Mouse (Mus musculus) erythroblast, embryonic 14.5 days (primary cell): ENCODE results near the gene 6430571L13Rik. TPM values are rescaled to one million over a fixed set of nuclear protein-coding genes. Genes with fewer than 3 reads are reported as not detected.

Experiments used
- H3K27me3 ChIP-seq: 2 replicates; pipeline ENCODE4 v1.6.1; 2012; ENCODE audit warnings: inconsistent platforms; ENCODE audit not compliant: control insufficient read depth
- H3K36me3 ChIP-seq: 2 replicates; pipeline ENCODE4 v1.6.1; 2012; ENCODE audit warnings: mild to moderate bottlenecking, inconsistent platforms; ENCODE audit not compliant: control insufficient read depth
- H3K4me1 ChIP-seq: 2 replicates; pipeline ENCODE4 v1.6.1; 2012; ENCODE audit warnings: inconsistent platforms; ENCODE audit not compliant: control insufficient read depth
- H3K4me3 ChIP-seq: replicated peaks from 2 replicates; pipeline ENCODE3; 2012; ENCODE audit warnings: moderate library complexity, mild to moderate bottlenecking, inconsistent platforms
- H3K9me3 ChIP-seq: 2 replicates; pipeline ENCODE4 v1.6.1; 2012; ENCODE audit warnings: low read length, inconsistent platforms, mixed read lengths; ENCODE audit not compliant: control insufficient read depth
- GATA1 ChIP-seq: IDR thresholded peaks from 2 replicates; pipeline ENCODE4 v1.6.1; 2012; ENCODE audit warnings: low read length, inconsistent platforms, mixed read lengths
- TAL1 ChIP-seq: IDR thresholded peaks from 3 replicates; pipeline ENCODE4 v1.6.1; 2012; ENCODE audit warnings: low read length, inconsistent platforms, mixed read lengths
- polyA plus RNA-seq: library from polyadenylated mRNA; stranded (reverse); fragments of >175 nt; gene quantifications from 2 replicates; pipeline ENCODE4 v1.2.3, GENCODE M21; 2012

Gene 6430571L13Rik
- polyA plus RNA-seq, 1 experiment, result not detected

DNA sequence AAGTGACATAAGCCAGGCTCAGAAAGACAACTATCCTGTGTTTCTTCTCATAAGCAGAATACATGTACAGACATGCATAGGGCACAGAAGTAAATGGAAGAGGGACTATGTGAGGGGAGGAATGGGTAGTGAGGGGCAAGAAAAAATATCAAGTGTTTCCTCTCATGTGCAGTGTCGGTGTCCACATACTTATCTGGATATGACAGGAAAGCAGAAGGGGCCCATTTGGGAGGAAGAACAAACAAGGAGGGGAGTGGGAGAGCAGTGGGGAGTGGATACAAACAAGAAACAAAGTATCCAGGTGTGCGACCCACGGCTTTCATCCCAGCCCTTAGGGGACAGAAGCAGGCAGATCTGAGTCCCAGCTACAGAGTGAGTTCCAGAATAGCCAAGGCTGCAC lies 26.5 kb upstream of the 6430571L13Rik start:
- TF ChIP-seq GATA1 (no peak), TAL1 (no peak)

DNA sequence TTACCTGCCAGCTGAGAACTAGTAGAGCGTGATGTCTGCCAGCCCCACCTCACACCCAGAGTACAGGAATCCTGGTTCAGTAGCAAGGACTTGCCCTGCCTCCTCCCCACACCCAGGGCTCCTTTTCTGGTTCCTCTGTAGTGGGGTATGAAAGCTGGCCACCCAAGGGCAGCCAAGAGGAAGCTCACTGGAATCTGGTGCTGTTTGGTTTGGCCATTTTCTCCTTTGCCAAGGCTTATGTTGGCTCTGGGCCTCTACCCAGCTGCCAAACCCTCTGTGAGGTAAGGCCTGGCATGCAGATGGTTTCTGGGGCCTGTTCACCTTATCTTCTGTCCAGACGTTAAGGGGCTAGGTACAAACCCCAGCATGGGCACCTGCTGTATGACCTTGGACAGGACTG lies 24.6 kb upstream of the 6430571L13Rik start:
- H3K36me3 ChIP-seq, result no peaks in the 10 kb centered on the region
- H3K9me3 ChIP-seq, result no peaks in the 10 kb centered on the region
- TF ChIP-seq GATA1 (no peak), TAL1 (no peak)
- no peaks in the 10 kb centered on the region for H3K27me3 ChIP-seq
- no peak overlapping the region for H3K4me3 ChIP-seq
- peaks cover 34% of the 10 kb centered on the region for H3K4me1 ChIP-seq

More for the DNA sequence above, 26.5 kb upstream of the 6430571L13Rik start:
- Histone ChIP-seq H3K9me3 (no peaks in the 10 kb centered on the region), H3K4me3 (no peak overlapping the region), H3K4me1 (peaks cover 43% of the 10 kb centered on the region), H3K36me3 (no peaks in the 10 kb centered on the region), H3K27me3 (no peaks in the 10 kb centered on the region)

DNA sequence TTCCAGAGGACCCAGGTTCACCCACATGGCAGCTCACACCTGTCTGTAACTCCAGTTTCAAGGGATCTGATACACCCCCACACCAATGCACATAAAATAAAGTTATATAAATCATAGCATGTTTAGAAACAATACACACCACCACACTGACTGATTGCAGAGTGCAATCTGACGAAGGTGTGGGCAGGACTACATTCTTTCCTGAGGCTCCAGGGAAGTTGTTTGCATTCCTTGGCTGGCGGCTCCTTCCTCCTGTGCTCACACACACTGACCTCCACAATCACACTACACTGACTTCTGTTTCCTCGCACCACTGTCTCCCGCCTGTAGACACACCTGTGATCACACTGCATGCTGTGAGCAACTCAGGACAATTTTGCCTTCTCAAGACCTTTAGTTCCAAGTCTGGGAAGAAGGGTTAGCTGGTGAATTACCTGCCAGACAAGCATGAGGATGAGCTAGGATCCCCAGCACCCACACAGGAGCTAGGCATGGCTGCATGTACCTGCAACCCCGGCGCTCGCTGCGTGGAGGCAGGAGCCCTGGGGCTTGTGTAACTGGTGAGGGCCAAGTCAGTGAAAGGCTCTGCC lies 17.8 kb upstream of the 6430571L13Rik start:
- no peaks in the 10 kb centered on the region for H3K9me3 ChIP-seq
- peaks cover 2% of the 10 kb centered on the region for H3K36me3 ChIP-seq
- no peaks in the 10 kb centered on the region for H3K27me3 ChIP-seq
- no peak overlapping the region for H3K4me3 ChIP-seq
- H3K4me1 ChIP-seq, result peaks cover 3% of the 10 kb centered on the region
- TF ChIP-seq TAL1, result no peak
- no peak for TF ChIP-seq GATA1

DNA sequence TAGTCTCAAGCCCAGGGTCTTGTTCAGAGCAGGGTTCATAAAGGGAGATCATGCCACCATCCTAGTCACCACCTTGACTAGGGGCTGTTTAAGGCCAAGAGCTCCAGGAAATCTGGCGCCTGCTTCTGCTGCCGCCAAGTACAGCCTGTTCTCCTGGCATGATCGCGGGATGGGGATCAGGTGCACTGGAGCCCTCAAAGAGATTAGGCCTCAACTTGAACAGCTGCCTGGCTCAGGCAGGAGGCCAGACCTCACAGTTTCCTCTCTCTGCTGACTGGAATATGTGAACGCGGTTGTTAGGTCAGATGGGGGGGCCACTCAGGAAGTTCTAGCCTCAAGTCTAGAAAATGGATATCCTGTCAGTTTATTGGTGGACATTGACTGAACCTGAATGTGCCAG lies 16.8 kb upstream of the 6430571L13Rik start:
- Histone ChIP-seq H3K4me3 (no peak overlapping the region), H3K9me3 (no peaks in the 10 kb centered on the region), H3K27me3 (no peaks in the 10 kb centered on the region), H3K4me1 (peaks cover 3% of the 10 kb centered on the region), H3K36me3 (peaks cover 12% of the 10 kb centered on the region)
- TF ChIP-seq GATA1, result no peak
- TF ChIP-seq TAL1, result no peak

DNA sequence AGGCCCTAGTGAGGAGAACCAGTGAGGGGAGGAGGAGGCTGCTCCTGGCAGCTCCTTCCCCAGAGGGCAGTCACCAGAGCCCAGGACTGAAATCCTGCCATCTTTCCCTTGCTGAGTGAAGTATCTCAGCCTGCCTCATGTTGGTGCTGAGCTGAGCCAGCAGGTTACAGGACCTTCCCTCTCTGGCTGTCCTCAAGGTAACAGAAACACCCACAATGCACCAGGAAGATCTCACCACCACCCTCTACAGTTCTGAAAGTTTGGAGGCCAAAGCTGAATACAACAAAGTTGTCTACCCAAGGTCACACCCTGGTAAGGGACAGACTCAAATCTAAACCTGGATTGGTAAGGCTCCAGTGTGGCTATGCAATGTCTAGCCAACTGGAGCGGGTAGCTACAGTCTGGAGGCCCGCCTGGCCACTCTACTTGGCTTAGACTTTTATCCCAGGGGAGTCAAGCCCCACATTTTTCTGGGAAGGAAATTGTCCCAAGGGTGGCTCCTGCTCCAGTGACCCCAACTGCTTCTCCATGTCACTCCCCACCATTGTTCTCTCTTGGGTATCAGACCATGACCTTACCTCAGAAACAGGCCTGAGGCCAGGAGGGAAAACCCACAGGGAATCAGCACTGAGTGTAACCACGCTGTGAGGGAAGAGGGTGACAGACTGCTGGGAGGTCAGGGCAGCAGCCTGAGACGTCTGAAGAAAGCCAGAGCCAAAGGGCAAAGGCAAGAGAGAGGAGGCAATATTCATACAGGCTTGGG lies 15.4 kb upstream of the 6430571L13Rik start:
- Histone ChIP-seq H3K9me3 (no peaks in the 10 kb centered on the region), H3K27me3 (no peaks in the 10 kb centered on the region), H3K4me3 (no peak overlapping the region), H3K36me3 (peaks cover 12% of the 10 kb centered on the region), H3K4me1 (peaks cover 3% of the 10 kb centered on the region)
- TF ChIP-seq GATA1 (no peak), TAL1 (no peak)

DNA sequence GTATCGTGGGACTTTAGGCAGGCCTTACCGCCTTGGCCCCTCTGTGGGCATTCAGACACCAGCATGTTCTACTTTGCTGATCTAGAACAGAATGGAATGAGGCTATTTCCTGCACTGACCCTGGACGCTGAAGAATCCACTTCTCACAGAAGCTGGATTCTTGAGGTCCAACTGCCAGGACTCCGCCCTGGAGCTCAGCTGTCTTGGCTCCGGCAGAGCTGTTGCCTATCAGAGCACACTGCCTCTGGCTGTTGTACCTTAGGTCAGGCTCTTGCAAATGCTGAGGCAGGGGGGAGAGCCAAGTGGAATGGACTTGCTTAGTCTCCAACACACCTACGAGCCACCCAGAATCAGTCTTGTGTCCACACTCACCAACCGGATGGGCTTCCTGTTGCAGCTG lies 14.5 kb upstream of the 6430571L13Rik start:
- H3K36me3 ChIP-seq, result peaks cover 12% of the 10 kb centered on the region
- no peak overlapping the region for H3K4me3 ChIP-seq
- peaks cover 3% of the 10 kb centered on the region for H3K4me1 ChIP-seq
- no peaks in the 10 kb centered on the region for H3K27me3 ChIP-seq
- H3K9me3 ChIP-seq, result no peaks in the 10 kb centered on the region
- no peak for TF ChIP-seq TAL1

DNA sequence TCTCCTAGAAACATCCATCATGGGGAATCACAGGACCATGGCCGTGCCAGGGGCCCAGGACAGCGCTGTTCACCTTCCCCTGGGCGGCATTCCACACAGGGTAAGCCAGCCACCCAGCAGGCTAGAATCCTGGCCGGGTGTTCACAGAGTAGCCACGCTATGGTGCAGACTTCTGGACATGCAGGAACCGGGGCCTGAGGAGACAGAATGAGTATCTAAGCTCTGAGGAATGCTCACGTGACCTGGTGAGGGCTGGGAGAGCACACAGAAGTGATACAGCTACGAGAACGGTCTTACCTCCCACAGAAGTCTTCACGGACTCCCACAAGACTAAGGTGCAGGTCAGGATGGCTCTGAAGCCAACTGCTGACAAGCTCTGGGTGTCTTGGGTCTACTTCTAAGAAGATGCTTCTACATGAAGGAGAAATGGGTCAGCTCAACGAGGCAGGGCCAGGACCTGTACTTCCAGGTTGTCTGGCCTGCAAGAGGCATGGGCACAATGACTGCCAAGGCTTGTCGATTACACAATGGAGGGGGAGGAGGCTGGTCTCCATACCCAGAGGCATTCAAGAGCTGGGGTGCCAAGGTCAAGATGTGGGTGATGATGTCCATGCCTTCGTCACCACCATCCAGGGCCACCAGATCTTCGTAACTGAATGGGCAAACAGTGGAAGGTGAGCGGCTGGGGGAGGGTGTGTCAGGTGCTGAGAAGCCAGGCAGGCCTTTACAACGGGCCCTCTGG lies 12.4 kb upstream of the 6430571L13Rik start:
- no peaks in the 10 kb centered on the region for H3K9me3 ChIP-seq
- peaks cover 14% of the 10 kb centered on the region for H3K36me3 ChIP-seq
- no peak for TF ChIP-seq GATA1
- no peak for TF ChIP-seq TAL1
- H3K4me3 ChIP-seq, result no peak overlapping the region
- no peaks in the 10 kb centered on the region for H3K27me3 ChIP-seq
- H3K4me1 ChIP-seq, result peaks cover 3% of the 10 kb centered on the region

DNA sequence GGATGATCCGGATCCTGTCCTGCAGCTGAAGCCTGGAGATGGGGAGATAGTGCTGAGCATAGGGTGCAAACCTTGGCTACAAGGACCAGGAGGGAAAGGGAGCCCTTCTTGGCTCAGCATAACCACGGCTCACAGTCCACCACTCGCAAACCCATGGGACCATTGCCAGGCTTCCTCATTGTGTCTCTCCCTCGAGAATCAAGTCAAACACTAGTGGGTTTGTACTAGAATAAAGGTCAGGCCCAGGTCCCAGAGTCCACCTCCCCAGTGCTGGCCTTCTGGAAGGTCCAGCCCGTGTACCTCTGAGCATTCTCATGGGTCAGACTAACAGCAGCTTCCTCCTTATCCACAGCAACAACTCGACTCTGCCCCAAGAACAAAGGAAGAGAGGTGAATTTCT lies 9.6 kb upstream of the 6430571L13Rik start:
- no peak overlapping the region for H3K4me3 ChIP-seq
- H3K36me3 ChIP-seq, result peaks cover 17% of the 10 kb centered on the region
- H3K27me3 ChIP-seq, result no peaks in the 10 kb centered on the region
- no peaks in the 10 kb centered on the region for H3K9me3 ChIP-seq
- TF ChIP-seq GATA1 (no peak), TAL1 (no peak)
- H3K4me1 ChIP-seq, result peaks cover 5% of the 10 kb centered on the region

DNA sequence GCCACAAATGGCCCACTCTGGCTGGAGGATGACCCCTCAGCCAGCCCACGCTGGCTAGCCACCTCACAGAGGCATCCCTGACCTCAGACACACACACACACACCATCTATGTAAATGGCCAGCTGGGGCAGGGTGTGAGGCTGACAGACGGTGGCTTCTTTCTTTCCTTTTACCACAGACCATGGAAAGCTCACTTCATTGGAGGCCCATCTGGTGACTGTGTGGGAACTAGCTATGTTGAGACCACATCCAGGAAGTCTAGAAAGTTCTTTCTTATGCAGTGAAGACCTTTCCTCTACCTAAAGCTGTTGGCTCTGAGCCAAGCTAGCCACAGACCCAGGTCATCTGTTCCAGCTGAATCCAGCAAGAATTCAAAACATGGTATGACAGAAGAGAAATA lies 6.7 kb upstream of the 6430571L13Rik start:
- TF ChIP-seq GATA1 (no peak), TAL1 (no peak)
- no peaks in the 10 kb centered on the region for H3K27me3 ChIP-seq
- peaks cover 26% of the 10 kb centered on the region for H3K4me1 ChIP-seq
- no peak overlapping the region for H3K4me3 ChIP-seq
- H3K36me3 ChIP-seq, result peaks cover 6% of the 10 kb centered on the region
- H3K9me3 ChIP-seq, result no peaks in the 10 kb centered on the region

DNA sequence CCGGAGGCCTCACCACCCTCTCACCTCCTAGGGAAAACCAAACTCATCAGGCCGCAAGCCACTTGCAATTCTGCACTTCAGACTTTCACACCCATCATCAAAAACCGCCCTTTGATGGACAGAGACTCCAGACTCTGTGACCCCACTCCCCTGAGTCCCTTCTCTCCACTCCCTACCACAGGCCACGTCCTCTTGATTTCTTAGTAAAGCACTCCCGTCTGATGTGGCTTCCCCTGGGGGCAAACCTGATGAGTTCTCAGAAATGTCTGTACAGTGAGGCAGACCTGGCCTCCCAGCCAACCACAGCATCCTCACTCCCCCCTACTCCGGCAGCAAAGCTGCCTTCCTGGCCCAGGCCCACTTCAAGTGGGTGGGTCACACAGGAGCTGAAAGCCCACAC lies 6.0 kb upstream of the 6430571L13Rik start:
- Histone ChIP-seq H3K36me3 (peaks cover 6% of the 10 kb centered on the region), H3K4me1 (peaks cover 28% of the 10 kb centered on the region), H3K4me3 (no peak overlapping the region), H3K9me3 (no peaks in the 10 kb centered on the region), H3K27me3 (no peaks in the 10 kb centered on the region)
- TF ChIP-seq TAL1 (no peak), GATA1 (no peak)
